Mouse (Mus musculus): ENCODE data around the gene Rap2a. TPM values are rescaled to one million over a fixed set of nuclear protein-coding genes. Genes with fewer than 3 reads are reported as not detected.

The Rap2a gene
- total RNA-seq, 2 experiments from 2014 or later = 16.5 to 16.8 TPM

DNA sequence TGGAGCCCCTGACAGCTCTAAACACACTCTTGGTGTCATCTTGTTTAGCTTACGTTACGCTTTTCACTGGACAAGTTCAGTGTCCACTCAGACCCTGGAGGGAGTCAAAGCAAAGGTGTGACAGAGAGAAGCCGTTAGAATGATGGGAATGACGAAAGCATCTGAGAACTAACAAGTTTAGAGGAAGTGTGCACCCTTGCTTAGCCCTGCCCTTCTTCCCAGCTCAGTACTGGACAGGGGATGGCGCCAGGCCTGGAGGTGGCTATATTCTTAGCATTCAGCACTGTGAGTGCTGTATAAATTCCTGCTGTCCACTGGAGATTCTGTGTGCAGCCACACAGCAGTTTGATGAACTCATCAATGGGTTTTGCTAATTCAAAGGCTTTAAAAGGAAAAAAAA lies 18.6 kb downstream of the Rap2a start:
- no peak for DNase-seq
- intact Hi-C loops (cut with DNase I) = no loop called here

GRCm38 (mm10) chr14:120499096-120499495 lies 20.9 kb downstream of the Rap2a start:
- intact Hi-C loops (cut with DNase I) = no loop called here
- no peak for DNase-seq

GRCm38 (mm10) chr14:120499601-120500000 lies 21.4 kb downstream of the Rap2a start:
- no peak for DNase-seq
- intact Hi-C loops (cut with DNase I) = no loop called here

- DNase-seq = no peak
- intact Hi-C loops (cut with DNase I) = no loop called here
These were observed 21.8 kb downstream of the Rap2a start for GRCm38 (mm10) chr14:120500021-120500560.

DNA sequence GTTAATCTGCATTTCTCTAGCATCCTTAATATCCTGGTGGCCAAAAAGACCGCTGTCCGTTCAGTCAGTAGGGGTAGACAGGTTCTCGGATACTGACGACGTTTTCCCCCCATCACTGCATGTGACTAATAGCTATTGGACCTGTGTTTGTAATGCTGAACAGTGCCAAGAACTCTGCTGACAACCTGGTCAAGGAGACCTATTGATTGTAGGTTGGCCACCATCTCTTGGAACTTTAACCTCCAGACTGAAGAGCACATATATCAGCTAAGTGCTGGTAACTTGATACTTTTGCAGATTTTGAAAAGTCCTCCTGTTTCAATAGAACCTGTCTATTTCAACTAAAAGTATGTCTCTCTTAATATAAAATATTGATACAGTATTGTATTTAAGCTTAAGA lies 22.5 kb downstream of the Rap2a start:
- intact Hi-C loops (cut with DNase I) = no loop called here
- DNase-seq = no peak

- intact Hi-C loops (cut with DNase I) = no loop called here
- DNase-seq = no peak
These were observed 25.4 kb downstream of the Rap2a start for GRCm38 (mm10) chr14:120503641-120504040.

- no peak for DNase-seq
- intact Hi-C loops (cut with DNase I) = no loop called here
These were observed 26.2 kb downstream of the Rap2a start for GRCm38 (mm10) chr14:120504423-120504822.

DNA sequence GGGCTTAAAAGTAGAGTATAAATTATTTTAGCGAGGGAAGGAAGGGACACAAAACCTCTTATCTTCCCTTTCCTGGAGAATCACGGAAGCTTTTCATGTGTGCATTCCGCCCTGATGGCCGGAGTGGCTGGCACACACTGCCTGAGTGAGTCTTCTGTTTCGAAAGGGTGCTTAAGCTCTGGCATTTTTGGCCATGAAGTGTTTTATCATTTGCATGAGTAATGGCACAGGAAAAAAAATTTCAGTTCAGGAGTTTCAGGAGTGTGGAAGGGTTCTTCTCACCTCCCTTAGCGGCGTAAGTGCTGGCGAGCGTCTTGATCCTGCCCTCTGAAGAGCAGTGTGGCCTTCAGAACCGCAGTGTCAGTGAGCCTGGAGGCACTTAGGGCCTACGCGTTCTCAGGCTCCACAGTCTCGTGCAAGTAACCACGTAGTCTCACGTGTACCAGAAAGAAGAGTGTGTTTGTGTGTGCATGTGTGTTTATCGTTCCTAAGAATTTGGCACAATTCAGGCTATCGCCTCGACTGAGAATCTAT lies 26.8 kb downstream of the Rap2a start:
- DNase-seq = no peak
- intact Hi-C loops (cut with DNase I) = loop anchor here (5.0 kb wide), 1 partner anchor 37 kb away; no protein-coding TSS in a partner anchor

DNA sequence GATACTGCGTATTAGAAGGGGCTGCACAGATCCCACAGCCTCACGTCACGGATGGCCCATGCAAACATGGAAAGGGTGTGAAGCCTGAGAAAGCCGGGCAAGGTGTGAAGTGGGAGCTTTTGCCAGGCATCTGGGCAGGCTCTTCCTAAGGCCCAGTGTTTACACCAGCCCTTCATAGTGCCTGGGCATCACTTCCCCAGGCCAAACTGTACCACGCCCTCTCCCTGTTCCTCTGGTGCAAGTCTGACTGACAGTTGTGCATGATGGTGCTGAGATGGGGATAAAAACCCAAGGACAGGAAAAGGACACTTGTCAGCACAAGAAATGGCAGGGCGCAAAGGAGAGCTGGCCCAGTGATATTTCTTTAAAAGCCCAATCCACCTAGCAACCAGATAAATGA lies 27.7 kb downstream of the Rap2a start:
- no peak for DNase-seq
- intact Hi-C loops (cut with DNase I) = loop anchor here (5.0 kb wide), 1 partner anchor 36 kb away; no protein-coding TSS in a partner anchor

DNA sequence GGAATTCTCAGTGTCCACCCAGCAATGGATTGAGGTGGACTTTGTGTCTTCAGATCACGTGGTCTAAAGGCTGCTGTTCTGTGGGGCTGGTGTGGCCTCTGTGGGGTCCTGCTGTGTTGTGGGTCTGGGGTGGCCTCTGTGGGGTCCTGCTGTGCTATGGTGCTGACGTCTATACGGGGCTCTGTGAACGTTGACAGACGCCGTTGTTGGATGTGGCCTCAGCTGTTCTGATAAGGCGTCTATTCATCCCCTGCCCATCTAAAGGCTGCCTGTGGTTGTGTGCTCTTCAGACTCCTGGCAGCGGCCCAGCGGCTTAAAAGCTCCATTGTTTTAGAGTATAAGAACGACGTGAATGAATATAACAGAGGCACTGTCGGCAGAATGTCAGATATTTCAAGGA lies 29.3 kb downstream of the Rap2a start:
- intact Hi-C loops (cut with DNase I) = loop anchor here (5.0 kb wide), 1 partner anchor 35 kb away; no protein-coding TSS in a partner anchor

GRCm38 (mm10) chr14:120508566-120509365 lies 30.5 kb downstream of the Rap2a start:
- intact Hi-C loops (cut with DNase I) = loop anchor here (5.0 kb wide), 1 partner anchor 34 kb away; no protein-coding TSS in a partner anchor
- no peak for DNase-seq

More for the DNA sequence above, 29.3 kb downstream of the Rap2a start:
- peak; percentile 47 to 51 for DNase-seq

DNA sequence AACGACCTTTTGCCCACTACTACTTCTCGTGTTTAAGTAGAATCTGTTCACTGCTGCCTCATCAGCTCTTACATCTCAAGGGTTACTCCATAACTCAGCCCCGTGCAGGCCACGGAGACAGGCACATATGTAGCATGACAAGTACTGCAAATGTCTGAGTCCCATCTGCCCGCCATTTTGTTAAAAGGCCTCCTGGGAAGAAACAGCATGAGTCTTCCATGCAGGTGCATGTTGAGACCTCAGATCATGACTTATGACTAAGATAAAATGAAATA lies 31.1 kb downstream of the Rap2a start:
- intact Hi-C loops (cut with DNase I) = loop anchor here (5.0 kb wide), 1 partner anchor 33 kb away; no protein-coding TSS in a partner anchor
- DNase-seq = no peak

- intact Hi-C loops (cut with DNase I) = no loop called here
- no peak for DNase-seq
These were observed 33.6 kb downstream of the Rap2a start for GRCm38 (mm10) chr14:120511821-120512220.

DNA sequence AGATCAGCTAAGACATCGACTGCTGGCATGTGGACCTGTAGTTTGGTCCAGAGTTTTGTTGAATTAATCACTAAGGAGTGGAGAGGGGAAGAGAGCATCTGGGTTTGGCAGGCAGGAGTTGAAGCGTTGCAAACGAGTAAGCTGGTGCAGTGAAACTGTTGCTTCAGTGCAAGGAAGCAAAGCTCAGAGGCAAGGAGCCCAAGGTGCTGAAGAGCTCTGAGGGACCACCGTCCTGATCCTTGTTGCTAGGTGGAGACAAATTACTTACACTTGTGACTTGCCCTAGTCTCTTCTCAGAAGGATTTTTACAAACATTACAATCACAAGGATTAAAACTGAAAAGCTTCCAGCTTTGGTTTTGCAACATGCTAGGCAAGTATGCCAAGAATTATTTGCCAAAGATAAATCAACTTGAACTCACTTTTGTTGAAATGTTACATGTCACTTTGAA lies 36.6 kb downstream of the Rap2a start:
- no peak for DNase-seq
- intact Hi-C loops (cut with DNase I) = no loop called here

GRCm38 (mm10) chr14:120515376-120515775 lies 37.1 kb downstream of the Rap2a start:
- peak; percentile 58 for DNase-seq
- intact Hi-C loops (cut with DNase I) = no loop called here

DNA sequence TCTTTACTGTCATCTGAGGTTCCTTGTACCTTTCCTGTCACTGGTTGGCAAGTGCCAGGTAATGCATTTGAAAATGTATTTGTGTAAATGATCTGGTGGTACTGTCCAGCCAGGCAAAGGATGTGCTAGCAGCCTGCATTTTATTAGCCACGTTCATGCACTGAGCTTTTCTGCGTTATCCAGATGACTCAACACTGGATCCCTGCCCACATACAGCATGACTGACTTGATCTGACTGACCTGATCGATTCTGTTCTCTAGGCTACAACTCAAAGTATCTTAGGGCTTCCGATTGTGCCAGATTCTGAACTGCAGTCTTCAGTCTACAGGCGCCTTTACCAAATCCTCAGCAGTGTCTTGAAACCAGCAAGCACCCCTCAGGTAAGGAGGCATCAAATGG lies 40.5 kb downstream of the Rap2a start:
- intact Hi-C loops (cut with DNase I) = no loop called here
- no peak for DNase-seq

- intact Hi-C loops (cut with DNase I) = no loop called here
- DNase-seq = no peak
These were observed 41.7 kb downstream of the Rap2a start for GRCm38 (mm10) chr14:120519921-120520320.

GRCm38 (mm10) chr14:120520843-120521242 lies 42.6 kb downstream of the Rap2a start:
- no peak for DNase-seq
- intact Hi-C loops (cut with DNase I) = no loop called here

DNA sequence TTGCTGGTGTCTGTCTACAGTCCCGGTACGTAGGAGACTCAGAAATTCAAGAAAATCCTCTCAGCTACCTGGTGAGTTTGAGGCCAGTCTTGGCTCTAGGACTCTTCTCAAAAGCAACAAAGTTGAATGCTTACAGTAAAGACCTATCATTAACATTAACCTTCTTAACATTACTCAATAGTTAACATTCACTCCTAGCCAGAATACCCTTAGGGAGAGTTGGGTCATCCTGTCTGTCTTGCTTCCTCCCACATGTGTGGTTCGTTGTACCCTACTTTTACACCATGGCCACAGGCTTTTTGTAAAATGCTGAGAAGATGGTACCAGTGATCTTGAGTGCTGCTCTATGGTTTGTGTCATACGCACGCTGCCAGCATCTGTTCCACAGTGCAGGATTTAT lies 45.1 kb downstream of the Rap2a start:
- intact Hi-C loops (cut with DNase I) = no loop called here

GRCm38 (mm10) chr14:120525644-120526043 lies 47.4 kb downstream of the Rap2a start:
- no peak for DNase-seq
- intact Hi-C loops (cut with DNase I) = no loop called here

More for the DNA sequence above, 45.1 kb downstream of the Rap2a start:
- DNase-seq = no peak

DNA sequence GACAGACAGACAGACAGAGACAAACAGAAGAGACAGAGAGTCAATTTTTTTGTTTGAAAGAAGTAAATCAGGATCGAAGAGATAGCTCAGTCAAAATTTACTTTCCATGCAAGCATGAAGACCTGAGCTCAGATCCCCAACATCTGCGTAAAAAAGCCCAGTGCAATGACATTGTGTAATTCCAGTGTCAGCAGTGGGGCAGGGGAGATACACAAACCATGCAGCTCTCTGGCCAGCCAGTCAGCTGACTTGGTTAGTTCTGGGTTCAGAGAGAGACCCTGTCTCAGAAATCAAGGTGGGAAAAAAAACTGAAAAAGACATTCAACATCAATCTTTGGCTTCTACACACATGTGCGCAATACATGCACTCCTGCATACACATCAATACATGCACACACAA lies 55.1 kb downstream of the Rap2a start:
- intact Hi-C loops (cut with DNase I) = loop anchor here (2.0 kb wide), 1 partner anchor 54 kb away; the partner anchor contains the start of gene Rap2a
- DNase-seq = no peak

DNA sequence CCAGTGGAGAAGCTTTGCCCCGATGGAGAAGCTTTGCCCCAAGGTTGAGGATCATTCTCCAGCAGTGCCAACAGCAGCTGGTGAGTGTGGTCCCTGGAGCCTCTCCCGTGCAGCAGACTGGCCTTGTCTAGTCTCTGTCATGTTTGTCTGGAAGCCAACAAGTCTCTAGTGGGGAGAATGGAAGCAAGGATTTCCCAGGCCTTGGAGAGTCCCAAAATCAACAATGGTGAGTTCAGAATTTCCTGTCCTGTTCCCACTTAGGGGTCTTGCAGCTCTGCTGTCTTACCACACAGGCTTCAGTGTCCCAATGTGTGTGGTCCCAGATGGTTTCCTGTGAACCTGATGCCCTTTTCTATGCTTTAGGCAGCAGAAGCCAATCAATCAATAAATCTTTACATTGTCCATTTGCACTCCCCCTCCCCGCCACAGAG lies 56.6 kb downstream of the Rap2a start:
- intact Hi-C loops (cut with DNase I) = no loop called here
- peak; percentile 16 to 63 for DNase-seq

Data from heart, postnatal 14 days (tissue).